Mouse (Mus musculus): ENCODE results near the gene Il1rl1. TPM values are rescaled to one million over a fixed set of nuclear protein-coding genes. Genes with fewer than 3 reads are reported as not detected.

Il1rl1 gene
- polyA plus RNA-seq, 1 experiment from 2014 or later = 0.04 TPM

DNA sequence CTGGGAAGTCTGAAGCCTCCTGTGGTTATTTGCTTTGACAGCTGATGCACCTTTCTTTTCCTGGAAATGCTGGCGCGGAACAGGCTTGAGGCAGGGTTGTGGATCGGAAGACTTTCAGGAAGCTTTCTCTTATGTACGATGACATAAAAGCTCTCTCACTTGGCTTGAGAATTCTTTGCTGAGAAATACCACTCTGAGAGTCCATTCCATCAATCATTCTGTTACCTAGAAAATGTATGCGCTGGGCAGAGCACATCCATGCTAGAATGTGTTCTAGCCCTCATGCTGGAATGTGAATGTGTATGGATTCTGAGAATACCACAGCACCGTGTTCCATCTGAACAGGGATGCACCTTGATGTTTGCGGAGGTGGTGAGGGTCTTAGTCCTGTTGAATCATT lies 15.1 kb upstream of the Il1rl1 start:
- Histone ChIP-seq H3K9me3 (replicated peaks) (0 out of 2 replicates have a peak, but pooled peaks cover 2% of the 10 kb centered on the region), H3K27ac (replicated peaks) (no peak overlapping the region), H3K4me1 (no peaks in the 10 kb centered on the region), H3K27me3 (replicated peaks) (no peaks in the 10 kb centered on the region), H3K4me2 (no peak overlapping the region), H3K4me3 (replicated peaks) (no peak overlapping the region), H3K36me3 (no peaks in the 10 kb centered on the region), H3K9ac (replicated peaks) (no peak overlapping the region)
- no peak for ATAC-seq (ENCODE audit: low FRiP score)
- WGBS = 87% methylated on average over 7 of the region's 7 CpGs

GRCm38 (mm10) chr1:40414863-40415656 lies 14.3 kb upstream of the Il1rl1 start:
- no peak overlapping the region for H3K9ac ChIP-seq (replicated peaks)
- H3K4me2 ChIP-seq = no peak overlapping the region
- 77% methylated on average over 7 of the region's 7 CpGs for WGBS
- ATAC-seq (ENCODE audit: low FRiP score) = no peak
- no peaks in the 10 kb centered on the region for H3K4me1 ChIP-seq
- no peaks in the 10 kb centered on the region for H3K27me3 ChIP-seq (replicated peaks)
- H3K4me3 ChIP-seq (replicated peaks) = no peak overlapping the region
- no peaks in the 10 kb centered on the region for H3K9me3 ChIP-seq (replicated peaks)
- H3K36me3 ChIP-seq = no peaks in the 10 kb centered on the region
- no peak overlapping the region for H3K27ac ChIP-seq (replicated peaks)

DNA sequence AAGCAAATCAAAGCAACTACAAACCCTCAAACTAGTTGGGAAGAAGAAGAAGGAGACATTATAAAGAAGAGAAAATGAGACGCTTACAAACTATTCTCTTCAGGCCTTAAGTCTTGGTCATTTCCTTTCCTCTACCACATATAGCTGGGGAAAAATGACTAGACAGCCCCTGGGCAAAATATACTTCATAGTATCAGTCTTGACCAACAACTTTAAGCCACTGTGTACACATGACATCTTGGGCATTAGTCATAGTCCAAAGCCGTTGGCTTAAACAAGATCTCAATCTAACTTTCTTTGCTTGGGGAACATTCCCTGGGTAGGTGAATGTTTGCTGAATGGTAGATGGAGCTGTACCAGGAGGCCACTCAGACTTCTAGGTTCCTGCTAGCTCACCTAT lies 12.3 kb upstream of the Il1rl1 start:
- ATAC-seq (ENCODE audit: low FRiP score) = no peak
- Histone ChIP-seq H3K9ac (replicated peaks) (no peak overlapping the region), H3K4me3 (replicated peaks) (no peak overlapping the region), H3K4me2 (no peak overlapping the region), H3K36me3 (no peaks in the 10 kb centered on the region), H3K27ac (replicated peaks) (no peak overlapping the region), H3K9me3 (replicated peaks) (no peaks in the 10 kb centered on the region), H3K27me3 (replicated peaks) (no peaks in the 10 kb centered on the region), H3K4me1 (no peaks in the 10 kb centered on the region)
- 97% methylated on average over 2 of the region's 2 CpGs for WGBS

DNA sequence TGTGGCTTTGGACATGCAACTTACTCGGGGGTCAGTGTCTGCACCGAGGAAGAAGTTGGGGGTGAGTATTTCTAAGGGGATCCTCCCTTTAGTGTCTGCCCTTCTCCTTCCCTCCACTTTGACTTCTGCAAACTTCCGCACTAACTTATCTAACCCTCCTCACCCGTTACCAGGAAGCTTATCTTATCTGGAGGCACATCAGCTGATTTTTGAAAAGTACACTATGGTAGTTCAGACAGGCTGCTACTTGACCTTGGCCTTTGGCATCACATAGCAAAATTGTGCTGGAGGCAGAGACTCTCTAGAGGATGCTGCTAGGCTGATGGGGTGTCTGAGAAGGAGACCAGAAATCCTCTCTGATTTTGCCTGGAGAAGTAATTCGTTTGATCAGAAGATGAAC lies 10.9 kb upstream of the Il1rl1 start:
- Histone ChIP-seq H3K4me3 (replicated peaks) (no peak overlapping the region), H3K36me3 (no peaks in the 10 kb centered on the region), H3K27me3 (replicated peaks) (no peaks in the 10 kb centered on the region), H3K4me2 (no peak overlapping the region), H3K9ac (replicated peaks) (no peak overlapping the region), H3K4me1 (no peaks in the 10 kb centered on the region), H3K27ac (replicated peaks) (no peak overlapping the region), H3K9me3 (replicated peaks) (no peaks in the 10 kb centered on the region)
- ATAC-seq (ENCODE audit: low FRiP score) = no peak
- 83% methylated on average over 5 of the region's 5 CpGs for WGBS

DNA sequence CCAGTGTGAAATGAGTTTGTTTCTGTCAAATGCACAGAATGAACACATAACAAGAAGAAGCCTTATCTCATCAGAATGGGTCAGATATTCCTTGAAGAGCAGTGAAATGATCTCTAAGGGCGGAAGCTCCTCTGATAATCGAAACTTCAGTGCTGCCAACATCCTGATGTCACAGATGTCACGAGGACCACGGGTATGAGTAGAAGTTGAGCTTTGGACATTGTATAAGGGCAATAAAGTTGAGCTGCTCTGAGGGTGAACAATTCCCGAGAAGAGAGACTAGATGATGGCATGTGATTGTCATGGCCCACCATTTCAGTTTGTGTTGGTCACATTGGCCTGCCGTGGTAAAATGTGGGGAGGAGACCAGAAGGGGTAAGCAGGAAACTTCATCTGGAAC lies 5.5 kb upstream of the Il1rl1 start:
- H3K27ac ChIP-seq (replicated peaks) = no peak overlapping the region
- WGBS = 87% methylated on average over 6 of the region's 6 CpGs
- no peaks in the 10 kb centered on the region for H3K36me3 ChIP-seq
- no peaks in the 10 kb centered on the region for H3K4me1 ChIP-seq
- no peak overlapping the region for H3K4me3 ChIP-seq (replicated peaks)
- H3K9ac ChIP-seq (replicated peaks) = no peak overlapping the region
- no peaks in the 10 kb centered on the region for H3K27me3 ChIP-seq (replicated peaks)
- ATAC-seq (ENCODE audit: low FRiP score) = no peak
- H3K4me2 ChIP-seq = no peak overlapping the region
- no peaks in the 10 kb centered on the region for H3K9me3 ChIP-seq (replicated peaks)

DNA sequence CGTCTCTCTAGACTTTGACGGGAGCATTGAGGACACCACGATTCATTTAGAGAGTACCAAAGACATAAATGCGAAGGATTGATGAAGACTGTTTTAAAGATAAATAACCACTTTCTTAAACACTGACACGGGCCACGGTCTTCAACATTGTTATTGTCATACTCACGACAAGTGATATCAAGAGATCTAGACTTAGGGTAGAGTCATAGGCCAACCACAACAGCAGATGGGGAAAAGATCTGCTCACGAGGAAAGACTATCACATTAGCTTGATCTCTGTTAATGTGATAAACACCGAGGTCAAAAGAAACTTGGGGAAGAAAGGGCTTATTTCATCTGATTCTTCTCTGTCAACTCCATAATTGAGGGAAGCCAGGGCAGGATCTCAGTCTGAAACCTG lies 2.1 kb upstream of the Il1rl1 start:
- WGBS = 93% methylated on average over 9 of the region's 9 CpGs
- no peaks in the 10 kb centered on the region for H3K4me1 ChIP-seq
- no peak overlapping the region for H3K4me2 ChIP-seq
- no peaks in the 10 kb centered on the region for H3K27me3 ChIP-seq (replicated peaks)
- H3K9ac ChIP-seq (replicated peaks) = no peak overlapping the region
- H3K36me3 ChIP-seq = no peaks in the 10 kb centered on the region
- H3K9me3 ChIP-seq (replicated peaks) = no peaks in the 10 kb centered on the region
- no peak for ATAC-seq (ENCODE audit: low FRiP score)
- H3K4me3 ChIP-seq (replicated peaks) = no peak overlapping the region
- H3K27ac ChIP-seq (replicated peaks) = no peak overlapping the region

DNA sequence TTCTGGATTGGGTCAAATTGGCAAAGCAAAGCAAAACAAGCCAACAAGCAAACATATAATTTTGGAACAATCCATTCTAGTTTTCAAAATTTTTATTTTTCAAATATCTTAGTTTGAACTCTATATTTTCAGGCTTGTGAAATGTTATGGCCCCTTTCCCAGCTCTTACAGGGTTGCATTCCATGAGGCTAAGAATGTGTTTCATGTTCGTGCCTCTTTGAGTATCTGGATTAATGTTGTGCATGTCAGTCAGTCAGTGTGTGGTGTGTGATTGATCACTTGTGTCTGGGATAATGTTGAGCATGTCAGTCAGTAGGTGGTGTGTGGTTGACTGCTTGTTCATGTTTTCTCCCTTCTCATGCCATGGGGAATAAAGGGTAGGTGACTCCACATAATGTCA lies 1.5 kb upstream of the Il1rl1 start:
- WGBS = 85% methylated on average over 1 of the region's 1 CpGs

GRCm38 (mm10) chr1:40430143-40430834 lies 919 bp downstream of the Il1rl1 start:
- 90% methylated on average over 4 of the region's 4 CpGs for WGBS
- Histone ChIP-seq H3K9ac (replicated peaks) (no peak overlapping the region), H3K27ac (replicated peaks) (no peak overlapping the region), H3K9me3 (replicated peaks) (no peaks in the 10 kb centered on the region), H3K27me3 (replicated peaks) (no peaks in the 10 kb centered on the region), H3K4me3 (replicated peaks) (no peak overlapping the region), H3K4me1 (no peaks in the 10 kb centered on the region), H3K4me2 (no peak overlapping the region), H3K36me3 (no peaks in the 10 kb centered on the region)
- no peak for ATAC-seq (ENCODE audit: low FRiP score)

More for the DNA sequence above, 1.5 kb upstream of the Il1rl1 start:
- H3K4me1 ChIP-seq = no peaks in the 10 kb centered on the region
- no peak for ATAC-seq (ENCODE audit: low FRiP score)
- H3K9me3 ChIP-seq (replicated peaks) = no peaks in the 10 kb centered on the region
- no peak overlapping the region for H3K4me3 ChIP-seq (replicated peaks)
- H3K9ac ChIP-seq (replicated peaks) = no peak overlapping the region
- H3K36me3 ChIP-seq = no peaks in the 10 kb centered on the region
- no peak overlapping the region for H3K4me2 ChIP-seq
- H3K27ac ChIP-seq (replicated peaks) = no peak overlapping the region
- no peaks in the 10 kb centered on the region for H3K27me3 ChIP-seq (replicated peaks)

- 95% methylated on average over 2 of the region's 2 CpGs for WGBS
- ATAC-seq (ENCODE audit: low FRiP score) = no peak
- H3K4me3 ChIP-seq (replicated peaks) = no peak overlapping the region
- H3K27ac ChIP-seq (replicated peaks) = no peak overlapping the region
- H3K4me2 ChIP-seq = no peak overlapping the region
- H3K27me3 ChIP-seq (replicated peaks) = no peaks in the 10 kb centered on the region
- H3K36me3 ChIP-seq = no peaks in the 10 kb centered on the region
- H3K4me1 ChIP-seq = no peaks in the 10 kb centered on the region
- H3K9me3 ChIP-seq (replicated peaks) = no peaks in the 10 kb centered on the region
- no peak overlapping the region for H3K9ac ChIP-seq (replicated peaks)
These were observed 2.8 kb downstream of the Il1rl1 start for GRCm38 (mm10) chr1:40432169-40432568.

DNA sequence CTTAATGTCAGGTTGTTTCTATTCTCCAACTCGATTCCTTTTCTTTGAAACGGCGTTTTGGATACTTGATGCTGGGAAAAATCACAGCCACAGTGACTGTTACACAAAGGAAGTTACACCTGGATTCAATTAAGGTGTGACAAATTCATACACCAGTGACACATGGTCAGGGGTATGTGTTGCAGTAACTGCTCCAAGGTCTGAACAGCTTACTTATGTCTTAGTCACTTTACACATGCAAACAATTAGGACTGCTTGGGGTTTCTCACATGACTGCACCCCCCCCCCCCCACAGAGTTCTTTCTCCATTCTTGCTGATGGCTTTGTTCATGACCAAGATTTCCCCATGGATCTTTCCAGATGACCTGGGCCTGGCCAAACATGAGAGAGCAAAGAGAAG lies 6.6 kb downstream of the Il1rl1 start:
- Histone ChIP-seq H3K4me1 (no peaks in the 10 kb centered on the region), H3K9ac (replicated peaks) (no peak overlapping the region), H3K4me2 (no peak overlapping the region), H3K36me3 (no peaks in the 10 kb centered on the region), H3K4me3 (replicated peaks) (no peak overlapping the region), H3K27me3 (replicated peaks) (no peaks in the 10 kb centered on the region), H3K27ac (replicated peaks) (no peak overlapping the region), H3K9me3 (replicated peaks) (no peaks in the 10 kb centered on the region)
- no peak for ATAC-seq (ENCODE audit: low FRiP score)
- 87% methylated on average over 3 of the region's 3 CpGs for WGBS

GRCm38 (mm10) chr1:40437340-40437739 lies 8.0 kb downstream of the Il1rl1 start:
- 87% methylated on average over 2 of the region's 2 CpGs for WGBS
- H3K9me3 ChIP-seq (replicated peaks) = no peaks in the 10 kb centered on the region
- no peaks in the 10 kb centered on the region for H3K27me3 ChIP-seq (replicated peaks)
- no peaks in the 10 kb centered on the region for H3K36me3 ChIP-seq
- no peak overlapping the region for H3K4me2 ChIP-seq
- H3K4me3 ChIP-seq (replicated peaks) = no peak overlapping the region
- no peak overlapping the region for H3K9ac ChIP-seq (replicated peaks)
- ATAC-seq (ENCODE audit: low FRiP score) = no peak
- no peak overlapping the region for H3K27ac ChIP-seq (replicated peaks)
- no peaks in the 10 kb centered on the region for H3K4me1 ChIP-seq

GRCm38 (mm10) chr1:40439504-40439903 lies 10.1 kb downstream of the Il1rl1 start:
- no peaks in the 10 kb centered on the region for H3K4me1 ChIP-seq
- WGBS = 74% methylated on average over 8 of the region's 8 CpGs
- no peak overlapping the region for H3K27ac ChIP-seq (replicated peaks)
- H3K27me3 ChIP-seq (replicated peaks) = no peaks in the 10 kb centered on the region
- H3K4me2 ChIP-seq = no peak overlapping the region
- H3K4me3 ChIP-seq (replicated peaks) = no peak overlapping the region
- H3K9ac ChIP-seq (replicated peaks) = no peak overlapping the region
- no peaks in the 10 kb centered on the region for H3K9me3 ChIP-seq (replicated peaks)
- ATAC-seq (ENCODE audit: low FRiP score) = no peak
- no peaks in the 10 kb centered on the region for H3K36me3 ChIP-seq

Data from neural tube, embryonic 15.5 days (tissue).